8 mouse cellular contexts compared by ENCODE assay signal in the genomic region with DNA sequence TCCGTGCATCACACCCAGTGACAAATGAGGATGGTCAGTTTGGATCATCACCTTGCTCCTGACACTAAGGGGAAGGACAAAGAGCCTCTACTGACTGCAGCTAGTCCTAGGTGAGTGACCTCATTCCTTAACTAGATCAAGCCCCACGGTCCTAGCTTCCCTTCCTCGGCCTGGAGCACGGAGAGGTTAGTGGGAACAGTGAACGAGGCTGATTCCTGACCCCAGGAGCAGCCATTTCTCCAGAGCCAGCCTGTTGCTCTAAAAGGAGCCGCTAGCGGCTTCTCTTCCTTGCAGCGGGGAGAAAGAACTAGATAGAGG. TPM values are rescaled to one million over a fixed set of nuclear protein-coding genes. Genes with fewer than 3 reads are reported as not detected.
A peak's percentile ranks its signal among the peaks of the same experiment; 100 is the strongest.
DNase-seq lines count a peak whose midpoint lies in the region; ATAC-seq and TF ChIP-seq lines count a peak whose summit lies in the region.

No protein-coding gene starts in this region.

- H3K4me1 ChIP-seq in lung, embryonic 16.5 days (replicated peaks; ENCODE audit: control insufficient read depth, insufficient read depth, low read length): peaks cover 14% of the 10 kb centered on the region
- peaks cover 6% of the 10 kb centered on the region; the same call in 1 of the 2 replicates for H3K4me1 ChIP-seq in cortical plate, adult 2 months (ENCODE audit: control insufficient read depth, insufficient read depth, low read length)
- H3K4me1 ChIP-seq in hindbrain, embryonic 15.5 days (replicated peaks): peaks cover 22% of the 10 kb centered on the region

- H3K4me3 ChIP-seq in lung, embryonic 16.5 days (ENCODE audit: low read length): peak overlapping the region; percentile 86
- peak overlapping the region; percentile 74 for H3K4me3 ChIP-seq in cortical plate, adult 2 months (ENCODE audit: insufficient read depth, low read length)
- H3K4me3 ChIP-seq in hindbrain, embryonic 15.5 days: peak overlapping the region; percentile 88
- peak overlapping the region; percentile 100 for H3K4me3 ChIP-seq in myocyte

- H3K9me3 ChIP-seq in lung, embryonic 16.5 days (ENCODE audit: control insufficient read depth, low read length): no peaks in the 10 kb centered on the region
- H3K9me3 ChIP-seq in hindbrain, embryonic 15.5 days: no peaks in the 10 kb centered on the region

- H3K27me3 ChIP-seq in lung, embryonic 16.5 days (ENCODE audit: control insufficient read depth, insufficient read depth, low read depth, low read length): no peaks in the 10 kb centered on the region
- no peaks in the 10 kb centered on the region for H3K27me3 ChIP-seq in hindbrain, embryonic 15.5 days
- no peaks in the 10 kb centered on the region for H3K27me3 ChIP-seq in myocyte (ENCODE audit: control insufficient read depth, insufficient read depth, insufficient read length)

- peak overlapping the region; percentile 92 for H3K27ac ChIP-seq in lung, embryonic 16.5 days (ENCODE audit: low read length)
- H3K27ac ChIP-seq in cortical plate, adult 2 months (ENCODE audit: insufficient read depth, low read length): peak overlapping the region; percentile 24
- H3K27ac ChIP-seq in hindbrain, embryonic 15.5 days (replicated peaks): peak overlapping the region; percentile 95

- peaks cover 73% of the 10 kb centered on the region for H3K79me2 ChIP-seq in myocyte (ENCODE audit: control insufficient read depth, insufficient read depth)

- peak; percentile 3; the same call in 1 of the 2 replicates for ATAC-seq in lung, embryonic 16.5 days (ENCODE audit: low read depth)
- peak; percentile 24; the same call in 1 of the 2 replicates for ATAC-seq in hindbrain, embryonic 15.5 days (ENCODE audit: low FRiP score, low read depth)

- WGBS in lung, embryonic 16.5 days: 4% methylated on average over 8 of the region's 8 CpGs
- 13% methylated on average over 8 of the region's 8 CpGs for WGBS in hindbrain, embryonic 15.5 days

- intact Hi-C loops in left cerebral cortex, postnatal 10 days (cut with DNase I): loop anchor here (5.0 kb wide), 1 partner anchor 47 kb away; a partner anchor contains a TSS

- no peak for TF ChIP-seq CTCF in cortical plate, adult 2 months (IDR thresholded peaks at IDR 0.05; ENCODE audit: extremely low read depth, insufficient read depth, low read length)

- H3K4me2 ChIP-seq in lung, embryonic 16.5 days (ENCODE audit: low read depth, low read length): peak overlapping the region; percentile 85
- H3K4me2 ChIP-seq in hindbrain, embryonic 15.5 days: peak overlapping the region; percentile 88
- peak overlapping the region; percentile 89 for H3K4me2 ChIP-seq in myocyte (ENCODE audit: low read depth)

- no peak for DNase-seq in lung, adult 18-20 months
- no peak for DNase-seq in left cerebral cortex, postnatal 10 days (ENCODE audit: extremely low spot score in 1 of 2, low spot score in 2 of 2)
- no peak for DNase-seq in natural killer cell, adult 2 months (ENCODE audit: low spot score in 2 of 2)
- no peak for DNase-seq in gastrocnemius, adult 18-20 months (ENCODE audit: low spot score)

- peak overlapping the region; percentile 98 for H3K9ac ChIP-seq in lung, embryonic 16.5 days (ENCODE audit: low read length)
- peak overlapping the region; percentile 95 for H3K9ac ChIP-seq in hindbrain, embryonic 15.5 days

- H3K36me3 ChIP-seq in lung, embryonic 16.5 days (ENCODE audit: control insufficient read depth, insufficient read depth, low read length): peaks cover 26% of the 10 kb centered on the region
- H3K36me3 ChIP-seq in hindbrain, embryonic 15.5 days: peaks cover 36% of the 10 kb centered on the region
- H3K36me3 ChIP-seq in myocyte (ENCODE audit: control insufficient read depth, insufficient read depth): peaks cover 46% of the 10 kb centered on the region

- peak overlapping the region; percentile 74 for H3ac ChIP-seq in myocyte (ENCODE audit: control insufficient read depth, insufficient read length)

- TF ChIP-seq POLR2A in cortical plate, adult 2 months (IDR thresholded peaks at IDR 0.05; ENCODE audit: extremely low read depth, insufficient read depth, low read length): no peak
- no peak for TF ChIP-seq POLR2A in myocyte (IDR thresholded peaks at IDR 0.05; ENCODE audit: insufficient read length, low read depth)

TF ChIP-seq in myocyte, 11 proteins besides CTCF, POLR2A, EP300 and RAD21:
- no peak for TF ChIP-seq POLR2AphosphoS2 (IDR thresholded peaks at IDR 0.05; ENCODE audit: insufficient read length, low read depth)
- TF ChIP-seq MAX (IDR thresholded peaks at IDR 0.05; ENCODE audit: low read depth): no peak
- TF ChIP-seq REST (IDR thresholded peaks at IDR 0.05; ENCODE audit: insufficient read depth, insufficient read length): no peak
- TF ChIP-seq CEBPB (IDR thresholded peaks at IDR 0.05; ENCODE audit: insufficient read depth, poor library complexity, severe bottlenecking): no peak
- no peak for TF ChIP-seq TCF12 (IDR thresholded peaks at IDR 0.05; ENCODE audit: insufficient read depth, poor library complexity, severe bottlenecking)
- no peak for TF ChIP-seq SRF (IDR thresholded peaks at IDR 0.05; ENCODE audit: control insufficient read depth, insufficient read length, low read depth)
- TF ChIP-seq E2F4 (IDR thresholded peaks at IDR 0.05; ENCODE audit: insufficient read depth): no peak
- no peak for TF ChIP-seq TCF3 (IDR thresholded peaks at IDR 0.05; ENCODE audit: insufficient read length, low read depth)
- no peak for TF ChIP-seq MYOG (IDR thresholded peaks at IDR 0.05; ENCODE audit: control insufficient read depth in 1 of 3, insufficient read depth in 1 of 3, insufficient read length in 2 of 3, low read depth in 2 of 3)
- TF ChIP-seq MYOD1 (IDR thresholded peaks at IDR 0.05; ENCODE audit: control insufficient read depth in 1 of 3, insufficient read length in 2 of 3, low read depth in 2 of 3): no peak
- TF ChIP-seq USF1 (IDR thresholded peaks at IDR 0.05; ENCODE audit: low read depth): no peak
TF ChIP-seq in myocyte: peak in this region for 0.

RNA-seq across cellular contexts. Expression of a gene that starts 2.9 kb away (rescaled TPM):
- 93.6 and 113 TPM in 2 replicates for polyA plus RNA-seq in lung, embryonic 16.5 days (2015; fragmentation: Nextera tagmentation; extraction: Ambion mirVana)
- 43.3 and 50.1 TPM in 2 replicates for polyA plus RNA-seq in cortical plate, adult 2 months (2012; rRNA removed)
- 3.5 and 4.0 TPM in 2 replicates for polyA plus RNA-seq in hindbrain, embryonic 15.5 days (2015; fragmentation: Nextera tagmentation; extraction: Ambion mirVana)
- polyA plus RNA-seq in myocyte (2012; fragmentation: generic; extraction: Trizol): 7,028 TPM
- total RNA-seq in left cerebral cortex, postnatal 10 days (2021): 1 to 10 TPM; 2.9 to 3.7 TPM
- 100 to 1,000 TPM; 566 to 705 TPM for total RNA-seq in gastrocnemius, adult 18-20 months (2021)

RNA-seq across cellular contexts. Expression of a gene that starts 11.5 kb away (rescaled TPM):
- 377 and 397 TPM in 2 replicates for polyA plus RNA-seq in lung, embryonic 16.5 days (2015; fragmentation: Nextera tagmentation; extraction: Ambion mirVana)
- 293 TPM in 2 replicates for polyA plus RNA-seq in cortical plate, adult 2 months (2012; rRNA removed)
- 365 and 382 TPM in 2 replicates for polyA plus RNA-seq in hindbrain, embryonic 15.5 days (2015; fragmentation: Nextera tagmentation; extraction: Ambion mirVana)
- 266 TPM for polyA plus RNA-seq in myocyte (2012; fragmentation: generic; extraction: Trizol)
- 100 to 1,000 TPM; 412 to 432 TPM for total RNA-seq in left cerebral cortex, postnatal 10 days (2021)
- total RNA-seq in gastrocnemius, adult 18-20 months (2021): 10 to 100 TPM; 52.3 to 59.6 TPM

RNA-seq across cellular contexts. Expression of a gene that starts 12.5 kb away (rescaled TPM):
- polyA plus RNA-seq in lung, embryonic 16.5 days (2015; fragmentation: Nextera tagmentation; extraction: Ambion mirVana): 2.3 and 2.7 TPM in 2 replicates
- polyA plus RNA-seq in cortical plate, adult 2 months (2012; rRNA removed): 3.1 and 3.2 TPM in 2 replicates
- polyA plus RNA-seq in hindbrain, embryonic 15.5 days (2015; fragmentation: Nextera tagmentation; extraction: Ambion mirVana): 0.60 and 0.80 TPM in 2 replicates
- polyA plus RNA-seq in myocyte (2012; fragmentation: generic; extraction: Trizol): 1.8 TPM
- total RNA-seq in left cerebral cortex, postnatal 10 days (2021): 1 to 10 TPM; 3.6 to 4.4 TPM
- 1 to 10 TPM; 5.8 to 7.0 TPM for total RNA-seq in gastrocnemius, adult 18-20 months (2021)

RNA-seq across cellular contexts. Expression of a gene that starts 36.8 kb away (rescaled TPM):
- polyA plus RNA-seq in lung, embryonic 16.5 days (2015; fragmentation: Nextera tagmentation; extraction: Ambion mirVana): 48.9 and 52.1 TPM in 2 replicates
- polyA plus RNA-seq in cortical plate, adult 2 months (2012; rRNA removed): 17.0 and 17.6 TPM in 2 replicates
- polyA plus RNA-seq in hindbrain, embryonic 15.5 days (2015; fragmentation: Nextera tagmentation; extraction: Ambion mirVana): 20.9 and 22.4 TPM in 2 replicates
- 0.46 TPM for polyA plus RNA-seq in myocyte (2012; fragmentation: generic; extraction: Trizol)
- 10 to 100 TPM; 24.3 to 29.6 TPM for total RNA-seq in left cerebral cortex, postnatal 10 days (2021)
- 10 to 100 TPM in 1 of 2 experiments, 1 to 10 TPM in 1; 9.7 to 16.7 TPM for total RNA-seq in gastrocnemius, adult 18-20 months (2021)

RNA-seq across cellular contexts. Expression of a gene that starts 45.9 kb away (rescaled TPM):
- 13.5 TPM in 2 replicates for polyA plus RNA-seq in lung, embryonic 16.5 days (2015; fragmentation: Nextera tagmentation; extraction: Ambion mirVana)
- 5.3 and 7.6 TPM in 2 replicates for polyA plus RNA-seq in cortical plate, adult 2 months (2012; rRNA removed)
- 8.9 and 9.4 TPM in 2 replicates for polyA plus RNA-seq in hindbrain, embryonic 15.5 days (2015; fragmentation: Nextera tagmentation; extraction: Ambion mirVana)
- polyA plus RNA-seq in myocyte (2012; fragmentation: generic; extraction: Trizol): 5.4 TPM
- 1 to 10 TPM; 5.0 to 5.3 TPM for total RNA-seq in left cerebral cortex, postnatal 10 days (2021)
- total RNA-seq in gastrocnemius, adult 18-20 months (2021): 10 to 100 TPM in 1 of 2 experiments, 1 to 10 TPM in 1; 9.2 to 10.8 TPM

Comparison
In these comparisons a context has a peak if more than half of its experiments do, and no peak if none do; other contexts are left out.
1. H3K27ac ChIP-seq: peak in every context shown above with its lines; median percentile 95 in hindbrain, embryonic 15.5 days; 92 in lung, embryonic 16.5 days; 24 in cortical plate, adult 2 months.
2. RNA of a gene that starts 2.9 kb away (polyA plus RNA-seq): 7,028 TPM in myocyte (single experiment); 93.6 to 113 TPM in lung, embryonic 16.5 days, 43.3 to 50.1 TPM in cortical plate, adult 2 months and 3.5 to 4.0 TPM in hindbrain, embryonic 15.5 days; every median in the first group is over 10 times any median in the second.
3. Peak in every context shown above with its lines, with median percentiles within 50 percentile points of each other: H3K4me2 ChIP-seq and H3K4me3 ChIP-seq.